Mouse (Mus musculus) liver, adult 2 months (tissue): ENCODE data around the gene Lgals3bp.

ENCODE experiments used
- CTCF ChIP-seq: fragments of 200-500 bp; IDR thresholded peaks from 2 replicates; pipeline ENCODE4 v1.5.1; 2011; ENCODE audit warnings: low read depth, low read length, control low read depth
- POLR2A ChIP-seq: fragments of 200-500 bp; IDR thresholded peaks from 2 replicates; pipeline ENCODE4 v1.6.1; 2011; ENCODE audit warnings: low read length, control low read depth; ENCODE audit not compliant: insufficient read depth; ENCODE audit errors: extremely low read depth

- TF ChIP-seq POLR2A (no peak), CTCF (no peak)
Measured at GRCm38 (mm10) chr11:118378656-118379055, 23.2 kb downstream of the Lgals3bp start.
